Mouse (Mus musculus): ENCODE results near the gene C530008M17Rik.

DNA sequence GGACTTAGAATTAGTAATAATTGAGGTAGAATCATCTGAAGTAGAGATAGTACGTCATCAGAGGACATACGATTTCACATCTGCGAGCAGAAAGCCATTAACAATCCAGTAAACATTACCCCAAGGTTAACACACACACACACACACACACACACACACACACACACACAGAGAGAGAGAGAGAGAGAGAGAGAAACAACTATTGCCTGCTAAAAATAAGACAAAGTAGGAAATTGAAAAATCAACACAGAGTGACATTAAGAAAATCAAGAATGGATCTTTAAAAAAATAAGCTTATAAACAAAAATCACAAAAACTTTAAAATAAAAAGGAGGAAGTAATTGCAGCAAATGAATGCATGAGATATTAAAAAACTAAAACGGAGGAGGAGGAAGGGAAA, 6.4 kb upstream of the C530008M17Rik start:
- TF ChIP-seq RAD21 (IDR thresholded peaks at IDR 0.05; ENCODE audit: low read depth, low read length): no peak
- TF ChIP-seq GATA1 (IDR thresholded peaks at IDR 0.05; ENCODE audit: low read depth, low read length): no peak
- TF ChIP-seq CTCF (IDR thresholded peaks at IDR 0.05 in 2 of 3, conservative IDR thresholded peaks at IDR 0.05 in 1 of 3; ENCODE audit: control insufficient read depth in 1 of 3, insufficient read depth in 1 of 3, low read depth in 2 of 3, low read length in 3 of 3, poor library complexity in 1 of 3, severe bottlenecking in 1 of 3): no peak
- TF ChIP-seq POLR2AphosphoS2 (IDR thresholded peaks at IDR 0.05; ENCODE audit: low read length): no peak
